Mouse (Mus musculus) gastrocnemius, postnatal 14 days (tissue): ENCODE results near the gene Cd59b. TPM values are rescaled to one million over a fixed set of nuclear protein-coding genes. Genes with fewer than 3 reads are reported as not detected.
A peak's percentile ranks its signal among the peaks of the same experiment; 100 is the strongest.
"Not testable (repeated sequence)": the region's sequence is repeated elsewhere in the genome, so short reads cannot be mapped to it uniquely, and the experiment has no call there.

Experiments used
- DNase-seq: peaks from one replicate; pipeline ENCODE4 v3.0.0; 2021; ENCODE audit warnings: mixed read lengths
- intact Hi-C: fragments of 180-260 bp; cut with DNase I; formaldehyde crosslinking; loops from one replicate; pipeline ENCODE4 v1.15.1; 2025; ENCODE audit warnings: low total_unique reads
- total RNA-seq, 2 experiments: library from RNA; stranded (reverse); gene quantifications; 2 replicates each; pipeline ENCODE4 v1.2.3; 2021

Gene Cd59b
- total RNA-seq, 2 experiments from 2014 or later, result 2.2 to 3.2 TPM

- no peak for DNase-seq
- intact Hi-C loops, result no loop called here
Observed at GRCm38 (mm10) chr2:104059786-104060185, 9.9 kb upstream of the Cd59b start.

- DNase-seq, result no peak
- intact Hi-C loops, result no loop called here
Observed at GRCm38 (mm10) chr2:104060996-104061395, 8.7 kb upstream of the Cd59b start.

- no peak for DNase-seq
- intact Hi-C loops, result no loop called here
Observed at GRCm38 (mm10) chr2:104062665-104063064, 7.0 kb upstream of the Cd59b start.

GRCm38 (mm10) chr2:104064152-104064551, 5.5 kb upstream of the Cd59b start:
- DNase-seq, result no peak
- intact Hi-C loops, result no loop called here

- intact Hi-C loops, DNase-seq: not testable (repeated sequence)
Observed at GRCm38 (mm10) chr2:104065526-104065925, 4.1 kb upstream of the Cd59b start, which contains the start of gene Gm10912. Gene Gm10912, plus strand, starts transcription at chr2:104065826.

- DNase-seq, intact Hi-C loops: not testable (repeated sequence)
Observed at GRCm38 (mm10) chr2:104068450-104068849, 1.2 kb upstream of the Cd59b start, which contains the start of gene Gm10799. Gene Gm10799, minus strand, starts transcription at chr2:104068550.

GRCm38 (mm10) chr2:104078285-104078684, 8.6 kb downstream of the Cd59b start:
- DNase-seq, result not testable (repeated sequence)

GRCm38 (mm10) chr2:104081436-104082050, 11.9 kb downstream of the Cd59b start:
- intact Hi-C loops, DNase-seq: not testable (repeated sequence)

More at GRCm38 (mm10) chr2:104078285-104078684, 8.6 kb downstream of the Cd59b start:
- intact Hi-C loops, result not testable (repeated sequence)

- no peak for DNase-seq
- intact Hi-C loops, result no loop called here
Observed at GRCm38 (mm10) chr2:104082474-104082873, 12.8 kb downstream of the Cd59b start.

GRCm38 (mm10) chr2:104084027-104084426, 14.4 kb downstream of the Cd59b start:
- DNase-seq, intact Hi-C loops: not testable (repeated sequence)

GRCm38 (mm10) chr2:104087562-104087961, 17.9 kb downstream of the Cd59b start:
- intact Hi-C loops, DNase-seq: not testable (repeated sequence)

- intact Hi-C loops, result no loop called here
Observed at GRCm38 (mm10) chr2:104093305-104093704, 23.7 kb downstream of the Cd59b start.

GRCm38 (mm10) chr2:104095741-104096213, 26.1 kb downstream of the Cd59b start, which contains the start of gene Cd59a:
Gene Cd59a, plus strand, starts transcription at chr2:104095801.
- intact Hi-C loops, result no loop called here
- DNase-seq, result peak; percentile 71

More at GRCm38 (mm10) chr2:104093305-104093704, 23.7 kb downstream of the Cd59b start:
- DNase-seq, result no peak

GRCm38 (mm10) chr2:104096256-104096655, 26.6 kb downstream of the Cd59b start:
- intact Hi-C loops, result no loop called here
- DNase-seq, result no peak

- DNase-seq, intact Hi-C loops: not testable (repeated sequence)
Observed at GRCm38 (mm10) chr2:104096796-104097195, 27.1 kb downstream of the Cd59b start.

GRCm38 (mm10) chr2:104097396-104097795, 27.7 kb downstream of the Cd59b start:
- intact Hi-C loops, result not testable (repeated sequence)

GRCm38 (mm10) chr2:104098529-104099230, 29.0 kb downstream of the Cd59b start:
- no peak for DNase-seq
- intact Hi-C loops, result no loop called here

More at GRCm38 (mm10) chr2:104097396-104097795, 27.7 kb downstream of the Cd59b start:
- not testable (repeated sequence) for DNase-seq

- intact Hi-C loops, result no loop called here
- DNase-seq, result no peak
Observed at GRCm38 (mm10) chr2:104099231-104099585, 29.6 kb downstream of the Cd59b start.

GRCm38 (mm10) chr2:104099946-104100345, 30.3 kb downstream of the Cd59b start:
- intact Hi-C loops, result no loop called here
- DNase-seq, result no peak

GRCm38 (mm10) chr2:104104800-104105199, 35.2 kb downstream of the Cd59b start:
- no peak for DNase-seq
- intact Hi-C loops, result no loop called here
